Mouse (Mus musculus): ENCODE measurements around the gene Nt5c. TPM values are rescaled to one million over a fixed set of nuclear protein-coding genes. Genes with fewer than 3 reads are reported as not detected.

Gene Nt5c
- total RNA-seq, 2 experiments from 2014 or later = 68.8 to 72.5 TPM

Small RNA genes lying within 50 kb of the gene (microRNA-seq; reads per million reads assigned to microRNA genes)
- 0 reads per million in 2 experiments for gene Mir3968

Other genes with a start within 250 kb of the Nt5c start
- gene Grin2c, start 224.6 kb downstream of the Nt5c start, total RNA-seq (2021) = 10 to 100 TPM; 41.7 to 47.0 TPM
- 10 to 100 TPM; 19.4 to 21.3 TPM for gene Fdxr, start 214.8 kb downstream of the Nt5c start, total RNA-seq (2021)
- 10 to 100 TPM in 1 of 2 experiments, 1 to 10 TPM in 1; 10.0 to 10.2 TPM for gene Fads6, start 194.2 kb downstream of the Nt5c start, total RNA-seq (2021)
- not detected for gene Otop2, start 184.7 kb downstream of the Nt5c start, total RNA-seq (2021)
- under 1 TPM; 0.16 to 0.45 TPM for gene Ush1g, start 169.8 kb downstream of the Nt5c start, total RNA-seq (2021)
- gene Otop3, start 157.1 kb downstream of the Nt5c start, total RNA-seq (2021) = under 1 TPM; 0.14 to 0.17 TPM
- gene Hid1, start 124.1 kb downstream of the Nt5c start, total RNA-seq (2021) = 10 to 100 TPM; 90.0 to 94.3 TPM
- gene Cdr2l, start 109.9 kb downstream of the Nt5c start, total RNA-seq (2021) = 10 to 100 TPM; 18.6 to 21.3 TPM
- gene Mrpl58, start 88.1 kb downstream of the Nt5c start, total RNA-seq (2021) = 10 to 100 TPM; 95.7 to 96.6 TPM
- 100 to 1,000 TPM; 440 to 460 TPM for gene Atp5h, start 71.9 kb downstream of the Nt5c start, total RNA-seq (2021)
- 10 to 100 TPM; 59.0 to 68.3 TPM for gene Kctd2, start 71.7 kb downstream of the Nt5c start, total RNA-seq (2021)
- not detected for gene Trim80, start 51.3 kb downstream of the Nt5c start, total RNA-seq (2021)
- gene Slc16a5, start 29.4 kb downstream of the Nt5c start, total RNA-seq (2021) = not detected
- 10 to 100 TPM in 1 of 2 experiments, 1 to 10 TPM in 1; 8.7 to 10.6 TPM for gene Armc7, start 16.2 kb downstream of the Nt5c start, total RNA-seq (2021)
- 100 to 1,000 TPM; 188 to 227 TPM for gene Jpt1, start 22.5 kb upstream of the Nt5c start, total RNA-seq (2021)
- 100 to 1,000 TPM; 352 to 361 TPM for gene Sumo2, start 44.4 kb upstream of the Nt5c start, total RNA-seq (2021)
- gene Nup85, start 72.6 kb upstream of the Nt5c start, total RNA-seq (2021) = 10 to 100 TPM; 43.4 to 47.1 TPM
- gene Mrps7, start 112.1 kb upstream of the Nt5c start, total RNA-seq (2021) = 10 to 100 TPM; 53.1 to 56.4 TPM
- 10 to 100 TPM; 57.0 to 69.8 TPM for gene Gga3, start 112.2 kb upstream of the Nt5c start, total RNA-seq (2021)
- gene Mif4gd, start 121.1 kb upstream of the Nt5c start, total RNA-seq (2021) = 10 to 100 TPM; 22.5 to 23.5 TPM
- gene Slc25a19, start 136.4 kb upstream of the Nt5c start, total RNA-seq (2021) = 10 to 100 TPM; 54.0 to 57.1 TPM
- gene Grb2, start 216.7 kb upstream of the Nt5c start, total RNA-seq (2021) = 100 to 1,000 TPM; 178 to 182 TPM